12 mouse cellular contexts compared by ENCODE assay signal in genomic region chr7:137316181-137316925, GRCm38 (mm10). TPM values are rescaled to one million over a fixed set of nuclear protein-coding genes. Genes with fewer than 3 reads are reported as not detected.
DNase-seq lines count a peak whose midpoint lies in the region; ATAC-seq and TF ChIP-seq lines count a peak whose summit lies in the region.
"Had no signal": no experiment of that assay in that cellular context is flagged by ENCODE, and none has a peak within 500 bp of the region (broad histone marks: within the 10 kb centered on the region; RNA-seq: fewer than 3 reads in every experiment).

No protein-coding gene starts in this region.

- no peaks in the 10 kb centered on the region for H3K9me3 ChIP-seq in embryonic facial prominence, embryonic 10.5 days
- no peaks in the 10 kb centered on the region for H3K9me3 ChIP-seq in hindbrain, embryonic 11.5 days (ENCODE audit: control insufficient read depth, low read length)
- H3K9me3 ChIP-seq in midbrain, embryonic 14.5 days (ENCODE audit: control insufficient read depth, low read length), result no peaks in the 10 kb centered on the region

- peak overlapping the region; percentile 58 for H3K9ac ChIP-seq in hindbrain, embryonic 11.5 days (ENCODE audit: low read depth, low read length)
- peak overlapping the region; percentile 93; the same call in 1 of the 2 replicates for H3K9ac ChIP-seq in midbrain, embryonic 14.5 days (replicated peaks; ENCODE audit: low read length)

- DNase-seq in brain, embryonic 14.5 days (ENCODE audit: low read depth), result peak; percentile 91
- DNase-seq in embryonic facial prominence, embryonic 10.5 days (ENCODE audit: low spot score), result no peak
- peak; percentile 68 for DNase-seq in hindbrain, embryonic 11.5 days (ENCODE audit: low spot score)
- DNase-seq in midbrain, embryonic 14.5 days, result peak; percentile 81
- DNase-seq in adrenal gland, adult 2 months, result no peak
- DNase-seq in kidney, postnatal 10 days, result no peak
- DNase-seq: adrenal gland, postnatal 25 days; lung, postnatal 14 days had no signal

- peak overlapping the region; percentile 77 for H3K27ac ChIP-seq in embryonic facial prominence, embryonic 10.5 days (replicated peaks)
- peak overlapping the region; percentile 89 for H3K27ac ChIP-seq in hindbrain, embryonic 11.5 days (ENCODE audit: low read depth, low read length)
- H3K27ac ChIP-seq in midbrain, embryonic 14.5 days (replicated peaks; ENCODE audit: low read depth, low read length), result peak overlapping the region; percentile 98
- H3K27ac ChIP-seq: left cerebral cortex, adult 2 months had no signal

- H3K4me2 ChIP-seq in hindbrain, embryonic 11.5 days (replicated peaks; ENCODE audit: low read depth, low read length), result peak overlapping the region; percentile 45
- H3K4me2 ChIP-seq in midbrain, embryonic 14.5 days (ENCODE audit: low read length), result peak overlapping the region; percentile 84

- H3K4me1 ChIP-seq in embryonic facial prominence, embryonic 10.5 days, result peaks cover 83% of the 10 kb centered on the region
- H3K4me1 ChIP-seq in hindbrain, embryonic 11.5 days (replicated peaks; ENCODE audit: control insufficient read depth, insufficient read depth, low read length), result peaks cover 17% of the 10 kb centered on the region
- H3K4me1 ChIP-seq in midbrain, embryonic 14.5 days (ENCODE audit: control insufficient read depth, insufficient read depth, low read length), result peaks cover 31% of the 10 kb centered on the region

- no peaks in the 10 kb centered on the region; the same call in 1 of the 2 replicates for H3K36me3 ChIP-seq in embryonic facial prominence, embryonic 10.5 days (replicated peaks)
- no peaks in the 10 kb centered on the region for H3K36me3 ChIP-seq in hindbrain, embryonic 11.5 days (ENCODE audit: control insufficient read depth, insufficient read depth, low read length)
- no peaks in the 10 kb centered on the region for H3K36me3 ChIP-seq in midbrain, embryonic 14.5 days (ENCODE audit: control insufficient read depth, insufficient read depth, low read length)

- H3K27me3 ChIP-seq in embryonic facial prominence, embryonic 10.5 days (replicated peaks; ENCODE audit: low read depth, poor library complexity, severe bottlenecking), result peaks cover 97% of the 10 kb centered on the region
- peaks cover 51% of the 10 kb centered on the region for H3K27me3 ChIP-seq in hindbrain, embryonic 11.5 days (ENCODE audit: control insufficient read depth, insufficient read depth, low read length)
- H3K27me3 ChIP-seq in midbrain, embryonic 14.5 days (ENCODE audit: control insufficient read depth, insufficient read depth, low read length), result peaks cover 38% of the 10 kb centered on the region

- ATAC-seq in hindbrain, embryonic 11.5 days (ENCODE audit: low FRiP score), result no peak
- ATAC-seq in midbrain, embryonic 14.5 days (ENCODE audit: low FRiP score, low TSS enrichment), result peak; percentile 12; the same call in 1 of the 2 replicates
- ATAC-seq in erythroblast, adult 5-6 weeks (replicated peaks; ENCODE audit: low FRiP score, poor library complexity, severe bottlenecking), result no peak
- ATAC-seq: inflammation-experienced regulatory T-cells, adult 6 months had no signal

- WGBS in embryonic facial prominence, embryonic 10.5 days, result under 1% methylated on average over 20 of the region's 20 CpGs
- under 1% methylated on average over 20 of the region's 20 CpGs for WGBS in hindbrain, embryonic 11.5 days
- WGBS in midbrain, embryonic 14.5 days, result 2% methylated on average over 20 of the region's 20 CpGs

- no peak for TF ChIP-seq POLR2A in brain, embryonic 14.5 days (IDR thresholded peaks at IDR 0.05; ENCODE audit: borderline replicate concordance, extremely low read depth, insufficient read depth, insufficient read length, poor library complexity, severe bottlenecking)

- no peak for TF ChIP-seq CTCF in brain, embryonic 14.5 days (IDR thresholded peaks at IDR 0.05; ENCODE audit: borderline replicate concordance, extremely low read depth, insufficient read depth, insufficient read length)

- peak overlapping the region; percentile 87 for H3K4me3 ChIP-seq in embryonic facial prominence, embryonic 10.5 days
- peak overlapping the region; percentile 34 for H3K4me3 ChIP-seq in hindbrain, embryonic 11.5 days (ENCODE audit: low read depth, low read length)
- H3K4me3 ChIP-seq in midbrain, embryonic 14.5 days (replicated peaks; ENCODE audit: low read depth, low read length), result peak overlapping the region; percentile 31
- H3K4me3 ChIP-seq: left cerebral cortex, adult 2 months had no signal

RNA-seq across cellular contexts. Expression of gene Ebf3, which starts 2.1 kb away (rescaled TPM):
- 46.4 and 157 TPM in 2 replicates for polyA plus RNA-seq in brain, embryonic 14.5 days (2012; rRNA removed)
- polyA plus RNA-seq in embryonic facial prominence, embryonic 10.5 days (2016; fragmentation: Nextera tagmentation; extraction: Ambion mirVana), result 8.4 and 9.4 TPM in 2 replicates
- 14.0 and 15.9 TPM in 2 replicates for polyA plus RNA-seq in hindbrain, embryonic 11.5 days (2014; fragmentation: Nextera tagmentation; extraction: Ambion mirVana)
- 34.0 and 43.4 TPM in 2 replicates for polyA plus RNA-seq in midbrain, embryonic 14.5 days (2014; fragmentation: Nextera tagmentation; extraction: Ambion mirVana)
- total RNA-seq in adrenal gland, adult 2 months (2021), result 1 to 10 TPM; 4.5 to 8.7 TPM
- polyA plus RNA-seq in adrenal gland, adult 2 months (2012; rRNA removed), result 3.7 and 5.0 TPM in 2 replicates
- total RNA-seq in erythroblast, adult 5-6 weeks (2015; ENCODE audit: low replicate concordance), result 0.84 TPM in 1 of 2 replicates, not detected in the other
- total RNA-seq in erythroblast, adult 5-6 weeks (2017; ENCODE audit: low replicate concordance), result 0.17 TPM in 1 of 2 replicates, not detected in the other
- total RNA-seq: MEL had no signal
- polyA plus RNA-seq: inflammation-experienced regulatory T-cells, adult 6 months had no signal

Comparison
In these comparisons a context has a peak if more than half of its experiments do, and no peak if none do; other contexts are left out.
1. DNase-seq: peak in brain, embryonic 14.5 days (single experiment), hindbrain, embryonic 11.5 days (single experiment) and midbrain, embryonic 14.5 days (single experiment); none in embryonic facial prominence, embryonic 10.5 days (single experiment), adrenal gland, adult 2 months (single experiment) and kidney, postnatal 10 days (single experiment).
2. H3K4me3 ChIP-seq: peak in every context shown above with its lines; median percentile 87 in embryonic facial prominence, embryonic 10.5 days; 34 in hindbrain, embryonic 11.5 days; 31 in midbrain, embryonic 14.5 days.
3. Peak in every context shown above with its lines, with median percentiles within 50 percentile points of each other: H3K27ac ChIP-seq.